Mouse (Mus musculus) midbrain, postnatal 0 days (tissue): ENCODE data around the gene Endod1. TPM values are rescaled to one million over a fixed set of nuclear protein-coding genes. Genes with fewer than 3 reads are reported as not detected.
A peak's percentile ranks its signal among the peaks of the same experiment; 100 is the strongest.

Experiments
- ATAC-seq: fragments of 200-750 bp; cut with Nextera tagmentation; 2 replicates; pipeline ENCODE4 v1.8.0; 2017; ENCODE audit warnings: moderate number of reproducible peaks, mild to moderate bottlenecking, moderate TSS enrichment, moderate library complexity; ENCODE audit not compliant: low FRiP score
- DNase-seq: peaks from one replicate; pipeline ENCODE4 v3.0.0-alpha.2; 2015; ENCODE audit warnings: low spot score
- H3K27ac ChIP-seq: fragments of 300-500 bp; sonication (generic); 2 replicates; pipeline ENCODE4 v1.5.1; 2014; ENCODE audit warnings: low read depth, mild to moderate bottlenecking, low read length, mixed read lengths
- H3K27me3 ChIP-seq: fragments of 300-500 bp; sonication (generic); 2 replicates; pipeline ENCODE4 v1.6.1; 2014; ENCODE audit warnings: low read length, control low read depth, mixed read lengths; ENCODE audit not compliant: insufficient read depth
- H3K36me3 ChIP-seq: fragments of 300-500 bp; sonication (generic); 2 replicates; pipeline ENCODE4 v1.6.1; 2014; ENCODE audit warnings: low read length, control low read depth, mixed read lengths; ENCODE audit not compliant: insufficient read depth
- H3K4me1 ChIP-seq: fragments of 300-500 bp; sonication (generic); 2 replicates; pipeline ENCODE4 v1.6.1; 2014; ENCODE audit warnings: mild to moderate bottlenecking, control low read depth, antibody characterized with exemption, low read length, mixed read lengths; ENCODE audit not compliant: insufficient read depth
- H3K4me2 ChIP-seq: fragments of 300-500 bp; sonication (generic); 2 replicates; pipeline ENCODE4 v1.6.1; 2014; ENCODE audit warnings: low read depth, mild to moderate bottlenecking, low read length, mixed read lengths; ENCODE audit not compliant: poor library complexity, severe bottlenecking
- H3K4me3 ChIP-seq: fragments of 300-500 bp; sonication (generic); 2 replicates; pipeline ENCODE4 v1.5.1; 2014; ENCODE audit warnings: low read depth, mild to moderate bottlenecking, low read length, moderate library complexity
- H3K9ac ChIP-seq: fragments of 300-500 bp; sonication (generic); replicated peaks from 2 replicates; pipeline ENCODE4 v1.6.1; 2014; ENCODE audit warnings: mild to moderate bottlenecking, low read length, moderate library complexity, mixed read lengths; ENCODE audit not compliant: poor library complexity, severe bottlenecking
- H3K9me3 ChIP-seq: fragments of 300-500 bp; sonication (generic); 2 replicates; pipeline ENCODE4 v1.6.1; 2016; ENCODE audit warnings: low read length, control low read depth
- CTCF ChIP-seq: IDR thresholded peaks from 2 replicates; pipeline ENCODE4 v1.5.1; 2016; ENCODE audit warnings: antibody characterized with exemption, mild to moderate bottlenecking
- WGBS: fragments of 180-500 bp; shearing (Covaris S2); extraction: QIAGEN DNeasy Blood & Tissue Kit; methylation state at CpG from one replicate; pipeline ENCODE4 v1.1.7; 2014; 5-methylcytosine and 5-hydroxymethylcytosine counted together
- polyA plus RNA-seq: library from polyadenylated mRNA; unstranded; fragments of >200 nt; fragmentation: Nextera tagmentation; extraction: Ambion mirVana; gene quantifications from 2 replicates; pipeline ENCODE4 v1.2.1, GENCODE M21; 2015
- total RNA-seq: library from RNA; depleted of rRNA; stranded (reverse); fragments of >200 nt; gene quantifications from 2 replicates; pipeline ENCODE4 v1.2.3, GENCODE M21; 2014

The Endod1 gene
- total and polyA plus RNA-seq, 2 experiments from 2014 or later, result 40.6 to 92.3 TPM

DNA sequence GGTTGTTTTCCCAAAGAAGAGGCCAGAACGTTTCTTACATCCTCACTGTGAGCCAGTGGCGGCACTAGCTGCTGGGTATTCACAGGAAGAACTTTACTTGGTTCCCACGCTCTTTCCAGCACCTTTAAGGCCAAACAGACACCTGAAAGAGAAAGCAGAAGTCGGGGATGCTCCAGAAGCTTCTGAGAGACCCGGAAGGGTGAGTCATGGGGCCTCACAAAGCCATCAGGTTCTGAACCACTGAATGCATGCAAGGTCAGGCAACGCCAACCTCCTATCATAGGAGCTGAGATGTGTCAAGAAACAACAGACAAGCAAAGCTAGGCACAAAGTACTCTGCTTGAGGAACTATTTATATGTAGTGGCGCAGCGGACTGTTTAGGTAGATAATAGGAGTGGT, 4.4 kb upstream of the Endod1 start:
- H3K4me2 ChIP-seq, result no peak overlapping the region
- DNase-seq (no peak), ATAC-seq (no peak)
- no peak overlapping the region for H3K4me3 ChIP-seq
- no peak overlapping the region for H3K9ac ChIP-seq
- WGBS, result 87% methylated on average over 8 of the region's 8 CpGs
- H3K27ac ChIP-seq, result no peak overlapping the region
- H3K9me3 ChIP-seq, result no peaks in the 10 kb centered on the region
- no peaks in the 10 kb centered on the region for H3K36me3 ChIP-seq
- TF ChIP-seq CTCF, result no peak
- no peaks in the 10 kb centered on the region for H3K4me1 ChIP-seq
- H3K27me3 ChIP-seq, result no peaks in the 10 kb centered on the region

- Histone ChIP-seq H3K4me2 (no peak overlapping the region), H3K27me3 (no peaks in the 10 kb centered on the region), H3K27ac (no peak overlapping the region), H3K9ac (no peak overlapping the region), H3K4me1 (peaks cover 7% of the 10 kb centered on the region; the same call in 1 of the 2 replicates), H3K4me3 (no peak overlapping the region), H3K9me3 (no peaks in the 10 kb centered on the region), H3K36me3 (no peaks in the 10 kb centered on the region)
- ATAC-seq (no peak), DNase-seq (no peak)
- 86% methylated on average over 4 of the region's 4 CpGs for WGBS
- no peak for TF ChIP-seq CTCF
Measured at GRCm38 (mm10) chr9:14383186-14383920, 2.0 kb upstream of the Endod1 start.

- Histone ChIP-seq H3K4me1 (peaks cover 7% of the 10 kb centered on the region; the same call in 1 of the 2 replicates), H3K27ac (peak overlapping the region; percentile 91; the same call in 1 of the 2 replicates), H3K27me3 (no peaks in the 10 kb centered on the region), H3K9ac (no peak overlapping the region), H3K4me2 (peak overlapping the region; percentile 87; the same call in 1 of the 2 replicates), H3K36me3 (no peaks in the 10 kb centered on the region), H3K4me3 (no peak overlapping the region), H3K9me3 (no peaks in the 10 kb centered on the region)
- no peak for ATAC-seq
- no peak for DNase-seq
- no peak for TF ChIP-seq CTCF
- 79% methylated on average over 5 of the region's 5 CpGs for WGBS
Measured at GRCm38 (mm10) chr9:14382256-14382791, 1.0 kb upstream of the Endod1 start.

DNA sequence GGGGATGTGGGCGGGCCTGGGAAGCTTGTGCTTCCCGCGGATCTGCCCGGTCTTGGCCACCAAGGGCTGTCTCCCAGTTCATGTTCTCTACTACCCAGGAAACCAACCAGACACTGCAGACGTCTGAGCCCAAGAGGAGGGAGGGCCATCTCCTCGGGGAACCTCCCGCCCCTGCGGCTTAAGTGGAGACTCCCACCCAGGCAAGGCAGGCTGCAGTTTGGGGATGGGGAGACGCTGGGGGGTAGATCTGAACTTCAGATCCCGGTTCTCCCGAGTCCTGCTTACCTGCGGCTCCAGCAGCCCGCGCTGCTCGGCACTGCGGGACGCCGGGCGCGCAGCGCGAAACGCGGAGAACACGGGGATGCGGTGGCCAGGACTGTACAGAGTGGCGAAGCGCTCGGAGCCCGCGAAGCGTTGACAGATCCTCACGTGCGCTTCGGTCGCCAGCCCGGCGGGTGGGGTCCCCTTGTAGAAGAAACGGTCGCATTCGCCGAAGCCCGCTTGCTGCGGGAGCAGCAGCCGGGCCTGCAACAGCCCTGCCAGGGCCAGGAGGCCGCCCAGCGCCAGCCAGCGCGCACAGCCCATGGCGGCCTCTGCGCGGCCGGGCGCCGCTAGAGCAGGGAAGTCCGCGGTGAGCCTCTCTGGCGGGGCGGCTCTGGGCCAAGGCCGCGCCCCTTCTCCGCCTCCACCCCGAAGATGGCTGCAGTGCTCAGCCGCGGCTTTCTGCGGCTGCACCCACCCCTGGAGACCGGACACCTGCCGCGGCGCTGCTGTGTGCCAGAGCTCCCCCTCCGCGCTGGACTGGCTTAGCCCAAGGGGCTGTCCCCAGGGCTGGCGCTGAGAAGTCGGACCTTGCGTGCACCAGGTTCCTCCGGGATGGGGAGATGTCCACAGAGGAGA, 671 bp downstream of the Endod1 start:
- peak overlapping the region; percentile 82 for H3K4me3 ChIP-seq
- H3K9ac ChIP-seq, result peak overlapping the region; percentile 96
- peak overlapping the region; percentile 87 for H3K4me2 ChIP-seq
- no peaks in the 10 kb centered on the region for H3K36me3 ChIP-seq
- peak; percentile 92 for ATAC-seq
- peak; percentile 30; the same call in 1 of the 2 replicates for TF ChIP-seq CTCF
- DNase-seq, result peak; percentile 79
- no peaks in the 10 kb centered on the region for H3K9me3 ChIP-seq
- H3K27ac ChIP-seq, result peak overlapping the region; percentile 91
- no peaks in the 10 kb centered on the region for H3K27me3 ChIP-seq
- WGBS, result under 1% methylated on average over 70 of the region's 76 CpGs
- H3K4me1 ChIP-seq, result peaks cover 7% of the 10 kb centered on the region; the same call in 1 of the 2 replicates

DNA sequence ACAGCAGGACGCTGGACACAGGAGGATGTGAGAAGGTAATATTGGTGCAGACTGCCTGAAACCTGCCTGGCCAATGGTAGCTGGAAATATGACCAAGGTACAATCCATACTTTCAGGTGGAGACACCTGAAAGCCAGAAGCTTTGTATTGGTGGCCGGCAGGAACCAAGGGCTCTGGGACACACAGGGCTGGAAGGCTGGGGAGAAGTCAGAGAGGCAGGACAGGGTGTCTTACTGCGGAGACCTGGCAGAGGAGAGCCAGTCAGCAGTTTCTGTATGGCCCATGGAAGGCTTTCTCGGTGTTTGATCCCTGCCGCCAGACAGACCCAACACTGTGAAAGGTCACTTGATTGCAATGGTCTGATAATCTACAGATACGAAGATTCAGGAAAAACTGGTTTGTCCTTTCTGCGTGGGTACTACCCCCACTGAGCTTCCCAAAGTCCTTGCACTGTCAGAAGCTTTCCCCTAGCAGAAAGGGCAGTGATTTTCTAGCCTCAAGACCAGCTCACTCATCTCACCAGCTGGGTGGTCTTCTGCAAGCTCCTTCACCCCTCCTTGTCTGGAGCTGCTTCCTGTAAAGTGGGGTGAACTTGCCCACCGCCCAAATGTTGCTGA, 1.4 kb downstream of the Endod1 start:
- Histone ChIP-seq H3K4me3 (peak overlapping the region; percentile 82), H3K9me3 (no peaks in the 10 kb centered on the region), H3K4me2 (peak overlapping the region; percentile 87), H3K27me3 (no peaks in the 10 kb centered on the region), H3K36me3 (no peaks in the 10 kb centered on the region), H3K4me1 (peaks cover 7% of the 10 kb centered on the region; the same call in 1 of the 2 replicates), H3K27ac (peak overlapping the region; percentile 91), H3K9ac (peak overlapping the region; percentile 96)
- no peak for ATAC-seq
- TF ChIP-seq CTCF, result no peak
- 22% methylated on average over 8 of the region's 8 CpGs for WGBS
- DNase-seq, result no peak
